ENCODE assay signal across 29 mouse cellular contexts in genomic region chr9:120564247-120564646, GRCm38 (mm10). TPM values are rescaled to one million over a fixed set of nuclear protein-coding genes. Genes with fewer than 3 reads are reported as not detected.
"Had no signal": no experiment of that assay in that cellular context is flagged by ENCODE, and none has a peak within 500 bp of the region (broad histone marks: within the 10 kb centered on the region; RNA-seq: fewer than 3 reads in every experiment).

No protein-coding gene starts in this region.

- H3K4me1 ChIP-seq: hindbrain, embryonic 13.5 days; intestine, embryonic 15.5 days; limb, embryonic 12.5 days had no signal

- DNase-seq: gastrocnemius, adult 2 months; gastrocnemius, postnatal 10 days; gastrocnemius, postnatal 36 days; heart, adult 18-20 months; heart, postnatal 10 days; kidney, adult 18-20 months; kidney, adult 8-10 months; kidney, postnatal 10 days; kidney, postnatal 25 days; kidney, postnatal 4 days; liver; liver, embryonic 13.5 days had no signal

- ATAC-seq: hindbrain, embryonic 16.5 days; inflammation-experienced regulatory T-cells, adult 6 months; intestine, embryonic 15.5 days; intestine, postnatal 0 days had no signal

- H3K27ac ChIP-seq: gastrocnemius, adult 2 months; heart, embryonic 10.5 days; hindbrain, embryonic 13.5 days; intestine, embryonic 15.5 days; layer of hippocampus, adult 2 months; left cerebral cortex, adult 2 months; limb, embryonic 10.5 days; limb, embryonic 12.5 days; liver, embryonic 13.5 days; liver, embryonic 15.5 days had no signal

- H3K9me3 ChIP-seq: heart, embryonic 10.5 days; heart, embryonic 12.5 days; hindbrain, embryonic 13.5 days; intestine, embryonic 15.5 days; limb, embryonic 10.5 days; limb, embryonic 12.5 days; liver, embryonic 13.5 days; liver, embryonic 15.5 days had no signal

- H3K27me3 ChIP-seq: heart, embryonic 12.5 days; intestine, embryonic 15.5 days; limb, embryonic 12.5 days; liver, embryonic 13.5 days; liver, embryonic 15.5 days had no signal

- H3K4me3 ChIP-seq: gastrocnemius, adult 2 months; heart, embryonic 10.5 days; heart, embryonic 12.5 days; hindbrain, embryonic 13.5 days; intestine, embryonic 15.5 days; layer of hippocampus, adult 2 months; left cerebral cortex, adult 2 months; limb, embryonic 10.5 days; limb, embryonic 12.5 days; liver, embryonic 13.5 days; liver, embryonic 15.5 days had no signal

- H3K4me2 ChIP-seq: heart, embryonic 12.5 days; hindbrain, embryonic 13.5 days; intestine, embryonic 15.5 days; limb, embryonic 12.5 days; liver, embryonic 11.5 days; liver, embryonic 13.5 days; liver, embryonic 15.5 days had no signal

- H3K36me3 ChIP-seq: heart, embryonic 10.5 days; heart, embryonic 12.5 days; hindbrain, embryonic 13.5 days; intestine, embryonic 15.5 days; limb, embryonic 10.5 days; limb, embryonic 12.5 days; liver, embryonic 13.5 days; liver, embryonic 15.5 days had no signal

- H3K9ac ChIP-seq: heart, embryonic 12.5 days; hindbrain, embryonic 13.5 days; intestine, embryonic 15.5 days; limb, embryonic 12.5 days; liver, embryonic 13.5 days; liver, embryonic 15.5 days had no signal

RNA-seq across cellular contexts. Expression of gene Entpd3, which starts 24.6 kb away (rescaled TPM):
- total RNA-seq: gastrocnemius, adult 2 months; gastrocnemius, postnatal 36 days; heart, adult 18-20 months; heart, adult 8-10 months; heart, postnatal 10 days; heart, postnatal 25 days; hematopoietic stem cell, adult 5-6 weeks had no signal
- polyA plus RNA-seq: heart, embryonic 14.5 days; liver, embryonic 15.5 days had no signal
